Mouse (Mus musculus) adrenal gland, adult 2 months (tissue): Measurements from ENCODE around the gene Myb. TPM values are rescaled to one million over a fixed set of nuclear protein-coding genes. Genes with fewer than 3 reads are reported as not detected.

Experiments used
- DNase-seq: peaks from one replicate; pipeline ENCODE4 v3.0.0; 2021
- polyA plus RNA-seq: library from polyadenylated mRNA; depleted of rRNA; stranded (reverse); fragments of >200 nt; gene quantifications from 2 replicates; pipeline ENCODE4 v1.2.3, GENCODE M21; 2012; rRNA removed
- total RNA-seq, 2 experiments: library from RNA; stranded (reverse); gene quantifications; 2 replicates each; pipeline ENCODE4 v1.2.3; 2021

The Myb gene
- total and polyA plus RNA-seq, 3 experiments: 0.09 to 0.29 (median 0.10) TPM

DNA sequence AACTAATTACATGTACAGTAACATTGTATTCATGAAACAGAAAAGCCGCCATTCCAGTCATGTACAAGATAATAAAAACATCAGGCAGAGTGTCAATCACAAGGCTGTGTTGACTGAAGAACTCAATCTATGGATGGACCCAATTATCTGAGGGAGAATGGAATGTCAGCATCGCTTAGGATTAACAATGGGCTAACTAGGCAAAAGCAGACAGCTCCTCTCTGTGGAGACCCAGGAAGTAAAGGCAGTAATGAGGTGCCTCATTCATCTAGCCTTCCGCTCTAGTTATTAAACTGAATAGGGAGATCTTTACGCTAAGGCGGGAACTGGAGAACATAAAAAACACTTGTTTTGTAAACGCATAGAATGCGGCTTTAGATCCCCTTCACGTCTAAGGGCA lies 78.3 kb downstream of the Myb start:
- DNase-seq: no peak

DNA sequence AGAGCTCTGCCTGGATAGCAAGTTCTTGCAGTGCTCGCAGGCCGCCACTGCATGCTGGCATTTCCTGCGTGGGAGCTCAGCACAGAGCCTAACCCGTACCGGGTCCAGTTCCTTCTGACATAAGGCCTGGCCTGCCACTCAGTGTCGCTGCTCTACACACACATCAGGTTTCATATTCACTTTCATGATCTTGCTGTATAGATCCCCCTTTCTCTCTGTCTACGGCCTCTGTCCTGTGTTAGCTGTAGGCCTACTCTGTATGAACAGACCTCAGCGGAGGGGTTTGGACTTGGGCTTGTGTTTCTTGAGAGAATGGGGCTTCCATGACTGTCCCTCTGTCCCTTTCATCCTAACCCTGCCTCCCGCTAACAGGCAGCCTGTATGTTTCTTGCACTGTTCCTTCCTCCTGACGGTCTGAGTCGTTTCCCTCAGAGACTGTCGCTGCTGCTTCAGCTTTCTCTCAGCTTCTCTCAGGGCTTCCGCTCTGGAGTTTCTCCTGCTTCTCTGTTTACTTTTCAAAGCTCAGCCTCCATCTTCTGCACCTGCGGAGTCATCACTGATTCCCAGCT lies 83.5 kb downstream of the Myb start:
- DNase-seq: no peak

DNA sequence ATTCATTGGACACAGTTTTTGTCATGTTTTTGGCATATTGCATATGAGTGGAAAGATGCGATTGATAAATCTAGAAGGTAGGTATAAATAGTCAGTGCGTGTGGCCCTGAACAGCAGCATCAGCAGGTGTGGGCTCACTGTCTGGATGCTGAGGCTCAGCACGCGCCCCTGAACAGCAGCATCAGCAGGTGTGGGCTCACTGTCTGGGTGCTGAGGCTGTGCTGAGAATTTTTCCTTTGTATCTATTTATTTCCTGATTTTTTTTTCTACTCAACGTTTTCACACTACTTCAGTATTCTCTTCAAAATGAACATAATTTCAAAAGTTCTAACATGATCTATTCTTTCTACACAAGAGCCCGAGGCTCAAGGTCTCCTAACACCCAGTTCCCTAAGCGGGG lies 84.1 kb downstream of the Myb start:
- DNase-seq: no peak

DNA sequence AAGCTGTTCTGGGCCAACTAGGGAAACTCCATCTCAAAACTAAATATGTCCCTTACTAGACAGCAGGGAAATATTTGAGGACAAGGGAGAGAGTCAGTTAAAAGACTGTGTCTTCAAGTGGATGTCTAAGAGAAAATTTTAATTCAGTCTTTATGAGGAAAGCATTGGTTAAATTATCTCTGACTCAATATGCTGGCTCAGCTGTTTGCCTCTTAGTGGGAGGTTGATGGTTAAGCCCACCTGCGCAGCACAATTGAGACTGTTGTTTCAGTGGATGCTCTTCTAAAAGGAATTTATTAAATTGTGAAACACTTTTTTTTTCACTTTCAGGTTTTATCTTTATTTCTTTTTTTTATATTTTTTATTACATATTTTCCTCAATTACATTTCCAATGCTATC lies 84.6 kb downstream of the Myb start:
- DNase-seq: no peak

Other genes with a start within 250 kb of the Myb start
- 10 to 100 TPM; 28.1 to 31.8 TPM for gene Ahi1, start 208.4 kb downstream of the Myb start, total RNA-seq
- 3.9 and 4.4 TPM in 2 replicates for gene Ahi1, start 208.4 kb downstream of the Myb start, polyA plus RNA-seq
- gene Hbs1l, start 135.0 kb upstream of the Myb start, total RNA-seq: 10 to 100 TPM; 62.9 to 75.6 TPM
- gene Hbs1l, start 135.0 kb upstream of the Myb start, polyA plus RNA-seq: 5.6 and 7.4 TPM in 2 replicates
- under 1 TPM in 1 of 2 experiments, not detected in 1; 0.46 TPM for gene Aldh8a1, start 216.3 kb upstream of the Myb start, total RNA-seq
- gene Aldh8a1, start 216.3 kb upstream of the Myb start, polyA plus RNA-seq: not detected in 2 replicates